Mouse (Mus musculus) bone marrow macrophage, adult 2 months (primary cell): ENCODE measurements at regions not wholly inside any gene's neighbourhood (a gene's known extent, or its start where the extent isn't known, plus 50 kb on each side); places are given as distances from the start of the nearest gene placed in this dataset.

Experiments
- CTCF ChIP-seq: IDR thresholded peaks from 2 replicates; pipeline ENCODE4 v1.5.1; 2012; ENCODE audit warnings: low read depth, mild to moderate bottlenecking, low read length, moderate library complexity
- POLR2A ChIP-seq: IDR thresholded peaks from 2 replicates; pipeline ENCODE4 v1.6.1; 2012; ENCODE audit warnings: mild to moderate bottlenecking, low read depth, low read length, borderline replicate concordance

GRCm38 (mm10) chr12:29279631-29280080 lies 248.5 kb upstream of the Myt1l start:
- TF ChIP-seq CTCF (no peak), POLR2A (no peak)
